Mouse (Mus musculus) neural tube, embryonic 14.5 days (tissue): ENCODE data around the gene Kti12. TPM values are rescaled to one million over a fixed set of nuclear protein-coding genes. Genes with fewer than 3 reads are reported as not detected.

Experiments used
- ATAC-seq: fragments of 200-750 bp; cut with Nextera tagmentation; 2 replicates; pipeline ENCODE4 v1.8.0; 2017; ENCODE audit warnings: low read depth, mild to moderate bottlenecking, moderate TSS enrichment, moderate library complexity
- H3K27ac ChIP-seq: fragments of 300-500 bp; sonication (generic); 2 replicates; pipeline ENCODE4 v1.5.1; 2014; ENCODE audit warnings: low read depth, mild to moderate bottlenecking, control low read depth, low read length, moderate library complexity, mixed read lengths
- H3K27me3 ChIP-seq: fragments of 300-500 bp; sonication (generic); 2 replicates; pipeline ENCODE4 v1.6.1; 2014; ENCODE audit warnings: low read length; ENCODE audit not compliant: control insufficient read depth, insufficient read depth
- H3K36me3 ChIP-seq: fragments of 300-500 bp; sonication (generic); 2 replicates; pipeline ENCODE4 v1.6.1; 2014; ENCODE audit warnings: low read length, mixed read lengths; ENCODE audit not compliant: control insufficient read depth, insufficient read depth
- H3K4me1 ChIP-seq: fragments of 300-500 bp; sonication (generic); 2 replicates; pipeline ENCODE4 v1.6.1; 2014; ENCODE audit warnings: low read length; ENCODE audit not compliant: control insufficient read depth, insufficient read depth
- H3K4me2 ChIP-seq: fragments of 300-500 bp; sonication (generic); 2 replicates; pipeline ENCODE4 v1.6.1; 2014; ENCODE audit warnings: mild to moderate bottlenecking, low read depth, low read length, control low read depth
- H3K4me3 ChIP-seq: fragments of 300-500 bp; sonication (generic); 2 replicates; pipeline ENCODE4 v1.5.1; 2014; ENCODE audit warnings: low read depth, low read length, control low read depth, mixed read lengths
- H3K9ac ChIP-seq: fragments of 300-500 bp; sonication (generic); replicated peaks from 2 replicates; pipeline ENCODE4 v1.6.1; 2014; ENCODE audit warnings: low read depth, mild to moderate bottlenecking, control low read depth, low read length, mixed read lengths
- H3K9me3 ChIP-seq: fragments of 300-500 bp; sonication (generic); 2 replicates; pipeline ENCODE4 v1.6.1; 2016; ENCODE audit warnings: low read length; ENCODE audit not compliant: control insufficient read depth
- WGBS: fragments of 180-500 bp; shearing (Covaris S2); extraction: QIAGEN DNeasy Blood & Tissue Kit; methylation state at CpG from one replicate; pipeline ENCODE4 v1.1.7; 2014; 5-methylcytosine and 5-hydroxymethylcytosine counted together
- polyA plus RNA-seq: library from polyadenylated mRNA; unstranded; fragments of >200 nt; fragmentation: Nextera tagmentation; extraction: Ambion mirVana; gene quantifications from 2 replicates; pipeline ENCODE4 v1.2.1, GENCODE M21; 2014

Kti12 gene
- polyA plus RNA-seq, 1 experiment from 2014 or later: 24.7 TPM

GRCm38 (mm10) chr4:108845824-108846569, 1.6 kb upstream of the Kti12 start:
- ATAC-seq: no peak
- no peak overlapping the region for H3K9ac ChIP-seq
- no peak overlapping the region for H3K4me2 ChIP-seq

GRCm38 (mm10) chr4:108848505-108848848, 892 bp downstream of the Kti12 start, which contains the start of gene A730015C16Rik:
Gene A730015C16Rik, minus strand, starts transcription at chr4:108848619.
- Histone ChIP-seq H3K9me3 (no peaks in the 10 kb centered on the region), H3K4me1 (peaks cover 20% of the 10 kb centered on the region), H3K4me2 (peak within 1 kb of the TSS; percentile 96), H3K36me3 (peaks cover 3% of the 10 kb centered on the region; the same call in 1 of the 2 replicates), H3K27ac (peak within 1 kb of the TSS; percentile 78), H3K9ac (peak within 1 kb of the TSS; percentile 74), H3K4me3 (peak within 1 kb of the TSS; percentile 86), H3K27me3 (no peaks in the 10 kb centered on the region)
- WGBS: 12% methylated on average over 20 of the region's 20 CpGs
- peak; percentile 29; the same call in 1 of the 2 replicates for ATAC-seq

More at GRCm38 (mm10) chr4:108845824-108846569, 1.6 kb upstream of the Kti12 start:
- no peaks in the 10 kb centered on the region for H3K27me3 ChIP-seq
- H3K9me3 ChIP-seq: no peaks in the 10 kb centered on the region
- WGBS: 89% methylated on average over 5 of the region's 5 CpGs
- no peak overlapping the region for H3K27ac ChIP-seq
- H3K36me3 ChIP-seq: no peaks in the 10 kb centered on the region
- H3K4me3 ChIP-seq: no peak overlapping the region
- H3K4me1 ChIP-seq: peaks cover 20% of the 10 kb centered on the region

GRCm38 (mm10) chr4:108866806-108867205, 19.2 kb downstream of the Kti12 start:
- no peaks in the 10 kb centered on the region for H3K4me1 ChIP-seq
- no peak overlapping the region for H3K9ac ChIP-seq
- H3K9me3 ChIP-seq: no peaks in the 10 kb centered on the region
- H3K36me3 ChIP-seq: peaks cover 22% of the 10 kb centered on the region
- no peak overlapping the region for H3K4me3 ChIP-seq
- 89% methylated on average over 7 of the region's 7 CpGs for WGBS
- no peak overlapping the region for H3K27ac ChIP-seq
- no peak for ATAC-seq
- H3K27me3 ChIP-seq: no peaks in the 10 kb centered on the region
- no peak overlapping the region for H3K4me2 ChIP-seq

GRCm38 (mm10) chr4:108869730-108870374, 22.3 kb downstream of the Kti12 start:
- no peaks in the 10 kb centered on the region for H3K4me1 ChIP-seq
- H3K9me3 ChIP-seq: no peaks in the 10 kb centered on the region
- ATAC-seq: peak; percentile 97
- H3K27me3 ChIP-seq: no peaks in the 10 kb centered on the region
- 34% methylated on average over 10 of the region's 10 CpGs for WGBS
- H3K36me3 ChIP-seq: no peaks in the 10 kb centered on the region
- H3K27ac ChIP-seq: no peak overlapping the region
- H3K4me2 ChIP-seq: no peak overlapping the region
- H3K4me3 ChIP-seq: no peak overlapping the region
- H3K9ac ChIP-seq: no peak overlapping the region

- Histone ChIP-seq H3K4me1 (no peaks in the 10 kb centered on the region), H3K9me3 (no peaks in the 10 kb centered on the region), H3K36me3 (no peaks in the 10 kb centered on the region), H3K27me3 (no peaks in the 10 kb centered on the region), H3K4me3 (no peak overlapping the region), H3K4me2 (no peak overlapping the region), H3K27ac (no peak overlapping the region), H3K9ac (no peak overlapping the region)
- no peak for ATAC-seq
- WGBS: 90% methylated on average over 5 of the region's 5 CpGs
These were observed 26.2 kb downstream of the Kti12 start for GRCm38 (mm10) chr4:108873746-108874145.

- no peak overlapping the region for H3K27ac ChIP-seq
- H3K4me2 ChIP-seq: no peak overlapping the region
- ATAC-seq: no peak
- 75% methylated on average over 6 of the region's 6 CpGs for WGBS
- H3K4me1 ChIP-seq: no peaks in the 10 kb centered on the region
- no peak overlapping the region for H3K4me3 ChIP-seq
- no peak overlapping the region for H3K9ac ChIP-seq
- no peaks in the 10 kb centered on the region for H3K36me3 ChIP-seq
- no peaks in the 10 kb centered on the region for H3K27me3 ChIP-seq
- no peaks in the 10 kb centered on the region for H3K9me3 ChIP-seq
These were observed 30.3 kb downstream of the Kti12 start for GRCm38 (mm10) chr4:108877901-108878300.

GRCm38 (mm10) chr4:108878963-108879822, 31.6 kb downstream of the Kti12 start, which contains the start of gene Rab3b:
Gene Rab3b, plus strand, starts transcription at chr4:108879063.
- H3K4me1 ChIP-seq: no peaks in the 10 kb centered on the region
- H3K4me2 ChIP-seq: peak within 1 kb of the TSS; percentile 48
- H3K4me3 ChIP-seq: peak within 1 kb of the TSS; percentile 66
- H3K27me3 ChIP-seq: no peaks in the 10 kb centered on the region
- H3K9me3 ChIP-seq: no peaks in the 10 kb centered on the region
- WGBS: under 1% methylated on average over 46 of the region's 46 CpGs
- peak within 1 kb of the TSS; percentile 80 for H3K9ac ChIP-seq
- peak; percentile 93 for ATAC-seq
- 0 out of 2 replicates have a peak within 1 kb of the TSS, but pooled peaks have one; percentile 36 for H3K27ac ChIP-seq
- no peaks in the 10 kb centered on the region for H3K36me3 ChIP-seq

- 60% methylated on average over 13 of the region's 13 CpGs for WGBS
These were observed 36.2 kb downstream of the Kti12 start for GRCm38 (mm10) chr4:108883815-108884214.

More at GRCm38 (mm10) chr4:108883815-108884214, 36.2 kb downstream of the Kti12 start:
- Histone ChIP-seq H3K9ac (no peak overlapping the region), H3K4me1 (no peaks in the 10 kb centered on the region), H3K4me2 (no peak overlapping the region), H3K27ac (no peak overlapping the region), H3K36me3 (no peaks in the 10 kb centered on the region), H3K4me3 (no peak overlapping the region), H3K9me3 (no peaks in the 10 kb centered on the region), H3K27me3 (no peaks in the 10 kb centered on the region)
- ATAC-seq: no peak
